In the genomic region with DNA sequence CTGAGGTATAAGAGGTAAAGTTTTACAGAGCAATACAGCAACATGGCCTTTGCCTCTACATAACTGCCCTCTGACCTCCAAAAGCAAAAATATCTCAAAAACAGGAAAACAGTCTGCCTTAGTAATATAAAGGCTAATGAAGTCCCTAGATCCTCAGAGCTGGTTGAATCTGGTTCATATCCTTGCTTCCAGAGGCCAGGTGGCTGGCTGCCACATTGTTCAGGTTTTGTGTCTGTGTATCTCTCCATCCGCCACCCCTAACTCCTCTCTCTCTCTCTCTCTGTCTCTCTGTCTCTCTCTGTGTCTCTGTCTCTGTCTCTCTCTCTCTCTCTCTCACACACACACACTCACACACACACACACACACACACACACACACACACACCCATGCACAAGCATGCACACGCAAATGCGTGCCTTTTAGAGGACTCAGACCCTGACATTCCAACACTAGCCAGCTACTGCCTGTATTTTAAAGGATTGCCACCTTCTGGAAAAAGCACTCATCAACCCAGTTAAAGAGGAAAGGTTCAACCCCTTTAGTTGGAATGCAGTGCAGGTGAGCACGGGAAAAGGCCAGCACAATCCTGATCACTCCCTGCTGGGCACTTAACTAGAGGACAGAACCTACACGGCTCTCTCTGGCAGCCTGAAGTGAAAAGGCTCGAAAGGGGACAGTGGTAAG, we compare ENCODE assay signal across 26 mouse cellular contexts.
DNase-seq lines count a peak whose midpoint lies in the region; ATAC-seq and TF ChIP-seq lines count a peak whose summit lies in the region.
"Had no signal": no experiment of that assay in that cellular context is flagged by ENCODE, and none has a peak within 500 bp of the region (broad histone marks: within the 10 kb centered on the region; RNA-seq: fewer than 3 reads in every experiment).

No protein-coding gene starts in this region.

- H3K36me3 ChIP-seq in kidney, adult 2 months (ENCODE audit: control insufficient read depth, insufficient read depth, low read length) = no peaks in the 10 kb centered on the region
- H3K36me3 ChIP-seq in kidney, embryonic 16.5 days (ENCODE audit: insufficient read depth, low read length) = no peaks in the 10 kb centered on the region
- no peaks in the 10 kb centered on the region for H3K36me3 ChIP-seq in midbrain, postnatal 0 days (ENCODE audit: insufficient read depth, low read length)
- H3K36me3 ChIP-seq: embryonic facial prominence, embryonic 13.5 days; heart, embryonic 12.5 days; limb, embryonic 13.5 days; liver, embryonic 12.5 days; midbrain, embryonic 10.5 days had no signal

- peak overlapping the region; percentile 36 for H3K27ac ChIP-seq in kidney, adult 2 months (ENCODE audit: insufficient read depth, low read depth, low read length)
- no peak overlapping the region for H3K27ac ChIP-seq in kidney, embryonic 16.5 days (ENCODE audit: low read length)
- H3K27ac ChIP-seq in midbrain, postnatal 0 days (ENCODE audit: low read depth, low read length) = no peak overlapping the region
- H3K27ac ChIP-seq: embryonic facial prominence, embryonic 13.5 days; forebrain, embryonic 13.5 days; hindbrain, postnatal 0 days; limb, embryonic 13.5 days; liver, embryonic 12.5 days; midbrain, embryonic 10.5 days; stomach, postnatal 0 days had no signal

- no peak overlapping the region for H3K4me3 ChIP-seq in kidney, adult 2 months (ENCODE audit: insufficient read depth, low read depth, low read length)
- no peak overlapping the region for H3K4me3 ChIP-seq in kidney, embryonic 16.5 days (ENCODE audit: low read length)
- H3K4me3 ChIP-seq in midbrain, postnatal 0 days (ENCODE audit: low read depth, low read length) = no peak overlapping the region
- H3K4me3 ChIP-seq: embryonic facial prominence, embryonic 13.5 days; forebrain, embryonic 13.5 days; heart, embryonic 12.5 days; limb, embryonic 13.5 days; liver, embryonic 12.5 days; midbrain, embryonic 10.5 days had no signal

- no peak for TF ChIP-seq POLR2A in kidney, adult 2 months (IDR thresholded peaks at IDR 0.05; ENCODE audit: low read depth, low read length)

- no peak for ATAC-seq in kidney, embryonic 16.5 days (ENCODE audit: low FRiP score, low TSS enrichment)
- no peak for ATAC-seq in midbrain, postnatal 0 days (ENCODE audit: low FRiP score)
- ATAC-seq: activated CD4-positive, CD25-positive, alpha-beta regulatory T cell, adult 4 months; forebrain, embryonic 13.5 days; hindbrain, postnatal 0 days; liver, embryonic 12.5 days; midbrain, embryonic 16.5 days; Patski had no signal

- peak; percentile 62 for DNase-seq in kidney, adult 2 months
- peak; percentile 76 for DNase-seq in ES-CJ7 (ENCODE audit: low read depth, low spot score)
- peak; percentile 71 for DNase-seq in ZHBTc4 (ENCODE audit: low read depth, low spot score)
- DNase-seq in kidney, postnatal 10 days = peak; percentile 27
- DNase-seq in midbrain, postnatal 0 days (ENCODE audit: low spot score) = no peak
- DNase-seq in MN1 (ENCODE audit: low spot score) = no peak
- DNase-seq in spleen, postnatal 10 days (ENCODE audit: low spot score in 2 of 2) = no peak
- DNase-seq: adrenal gland, postnatal 14 days; cerebellum, adult 8-10 months; cerebellum, postnatal 36 days; embryo, embryonic 11 days; heart, postnatal 10 days; lung, adult 18-20 months; lung, postnatal 4 days had no signal

- no peaks in the 10 kb centered on the region for H3K9me3 ChIP-seq in kidney, embryonic 16.5 days (ENCODE audit: low read length)
- H3K9me3 ChIP-seq in midbrain, postnatal 0 days (ENCODE audit: low read length) = no peaks in the 10 kb centered on the region
- H3K9me3 ChIP-seq: embryonic facial prominence, embryonic 13.5 days; forebrain, embryonic 13.5 days; heart, embryonic 12.5 days; limb, embryonic 13.5 days; liver, embryonic 12.5 days; midbrain, embryonic 10.5 days had no signal

- H3K4me1 ChIP-seq in kidney, adult 2 months (ENCODE audit: control insufficient read depth, insufficient read depth, low read length) = peaks cover 31% of the 10 kb centered on the region
- H3K4me1 ChIP-seq in kidney, embryonic 16.5 days (ENCODE audit: insufficient read depth, low read length) = no peaks in the 10 kb centered on the region
- H3K4me1 ChIP-seq in midbrain, postnatal 0 days (ENCODE audit: insufficient read depth, low read length) = 0 out of 2 replicates have a peak, but pooled peaks cover 3% of the 10 kb centered on the region
- H3K4me1 ChIP-seq: forebrain, embryonic 13.5 days; heart, embryonic 12.5 days; liver, embryonic 12.5 days; midbrain, embryonic 10.5 days had no signal

- WGBS in kidney, adult 2 months = 37% methylated on average over 6 of the region's 6 CpGs
- 67% methylated on average over 6 of the region's 6 CpGs for WGBS in kidney, embryonic 16.5 days
- 69% methylated on average over 6 of the region's 6 CpGs for WGBS in midbrain, postnatal 0 days

- H3K27me3 ChIP-seq in kidney, adult 2 months (replicated peaks; ENCODE audit: control insufficient read depth, insufficient read depth, low read length) = no peaks in the 10 kb centered on the region
- no peaks in the 10 kb centered on the region for H3K27me3 ChIP-seq in kidney, embryonic 16.5 days (ENCODE audit: insufficient read depth, low read length)
- H3K27me3 ChIP-seq in midbrain, postnatal 0 days (ENCODE audit: insufficient read depth, low read length) = no peaks in the 10 kb centered on the region
- H3K27me3 ChIP-seq: embryonic facial prominence, embryonic 13.5 days; forebrain, embryonic 13.5 days; heart, embryonic 12.5 days; limb, embryonic 13.5 days; liver, embryonic 12.5 days; Patski had no signal

- no peak overlapping the region for H3K9ac ChIP-seq in kidney, embryonic 16.5 days (replicated peaks; ENCODE audit: low read length)
- H3K9ac ChIP-seq in midbrain, postnatal 0 days (replicated peaks; ENCODE audit: low read length, poor library complexity, severe bottlenecking) = no peak overlapping the region
- H3K9ac ChIP-seq: embryonic facial prominence, embryonic 13.5 days; forebrain, embryonic 13.5 days; heart, embryonic 12.5 days; limb, embryonic 13.5 days; liver, embryonic 12.5 days had no signal

- no peak overlapping the region for H3K4me2 ChIP-seq in kidney, embryonic 16.5 days (replicated peaks; ENCODE audit: low read depth, low read length)
- no peak overlapping the region for H3K4me2 ChIP-seq in midbrain, postnatal 0 days (ENCODE audit: low read depth, low read length, poor library complexity, severe bottlenecking)
- H3K4me2 ChIP-seq: embryonic facial prominence, embryonic 13.5 days; forebrain, embryonic 13.5 days; heart, embryonic 12.5 days; limb, embryonic 13.5 days; liver, embryonic 12.5 days had no signal

- TF ChIP-seq CTCF in kidney, adult 2 months (conservative IDR thresholded peaks at IDR 0.05; ENCODE audit: insufficient read depth, insufficient read length, low read depth, low read length) = no peak
- TF ChIP-seq CTCF in midbrain, postnatal 0 days (IDR thresholded peaks at IDR 0.05) = no peak

Comparison
In these comparisons a context has a peak if more than half of its experiments do, and no peak if none do; other contexts are left out.
1. DNase-seq: peak in kidney, adult 2 months (single experiment), ES-CJ7 (single experiment), ZHBTc4 (single experiment) and kidney, postnatal 10 days (single experiment); none in midbrain, postnatal 0 days (single experiment), MN1 (single experiment) and spleen, postnatal 10 days (0 of 2).